In the genomic region with DNA sequence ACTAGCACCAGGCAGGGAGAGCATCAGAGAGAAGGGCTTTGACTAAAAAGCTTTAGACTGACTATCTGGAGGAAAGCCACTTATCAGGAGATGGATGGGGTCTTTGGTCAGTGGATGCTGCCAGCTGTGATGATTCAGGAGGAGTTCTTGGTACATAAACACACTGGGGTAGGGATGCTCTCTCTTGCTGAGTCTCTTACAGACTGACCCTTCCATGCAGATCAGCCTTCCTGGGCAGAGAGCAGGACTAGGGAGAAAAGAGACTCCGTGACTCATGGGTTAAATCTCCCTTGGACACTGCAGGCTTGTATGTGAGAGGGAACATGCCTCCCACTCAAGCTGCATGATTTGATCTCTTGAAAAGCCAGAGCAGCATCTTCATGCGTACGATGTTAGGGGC, we compare ENCODE assay signal across 29 mouse cellular contexts. TPM values are rescaled to one million over a fixed set of nuclear protein-coding genes. Genes with fewer than 3 reads are reported as not detected.
DNase-seq lines count a peak whose midpoint lies in the region; ATAC-seq and TF ChIP-seq lines count a peak whose summit lies in the region.
"Had no signal": no experiment of that assay in that cellular context is flagged by ENCODE, and none has a peak within 500 bp of the region (broad histone marks: within the 10 kb centered on the region; RNA-seq: fewer than 3 reads in every experiment).

No protein-coding gene starts in this region.

- ATAC-seq in liver, embryonic 11.5 days (replicated peaks; ENCODE audit: low FRiP score): no peak
- ATAC-seq in liver, postnatal 0 days: no peak
- peak; percentile 50 for ATAC-seq in intestine, embryonic 16.5 days
- no peak for ATAC-seq in forebrain, embryonic 15.5 days (replicated peaks)
- ATAC-seq: forebrain, embryonic 16.5 days; hindbrain, embryonic 16.5 days had no signal

- TF ChIP-seq CTCF in liver, postnatal 0 days (IDR thresholded peaks at IDR 0.05; ENCODE audit: low read depth): no peak

- H3K27ac ChIP-seq in heart, embryonic 10.5 days: 0 out of 2 replicates have a peak overlapping the region, but pooled peaks have one; percentile 17
- no peak overlapping the region for H3K27ac ChIP-seq in liver, embryonic 11.5 days (ENCODE audit: low read depth, low read length)
- H3K27ac ChIP-seq in liver, postnatal 0 days (ENCODE audit: low read depth): no peak overlapping the region
- H3K27ac ChIP-seq in intestine, embryonic 16.5 days (ENCODE audit: low read length): peak overlapping the region; percentile 39; the same call in 1 of the 2 replicates
- no peak overlapping the region for H3K27ac ChIP-seq in forebrain, embryonic 15.5 days (replicated peaks)
- H3K27ac ChIP-seq: embryonic facial prominence, embryonic 15.5 days; heart, embryonic 15.5 days had no signal

- H3K9ac ChIP-seq in liver, embryonic 11.5 days (ENCODE audit: low read depth, low read length): no peak overlapping the region
- H3K9ac ChIP-seq in liver, postnatal 0 days (replicated peaks): no peak overlapping the region
- H3K9ac ChIP-seq in intestine, embryonic 16.5 days (ENCODE audit: low read depth, low read length): no peak overlapping the region
- H3K9ac ChIP-seq in forebrain, embryonic 15.5 days (replicated peaks): no peak overlapping the region
- H3K9ac ChIP-seq: embryonic facial prominence, embryonic 15.5 days; heart, embryonic 15.5 days had no signal

- no peak overlapping the region for H3K4me3 ChIP-seq in heart, embryonic 10.5 days
- no peak overlapping the region for H3K4me3 ChIP-seq in liver, embryonic 11.5 days (ENCODE audit: low read depth, low read length)
- H3K4me3 ChIP-seq in liver, postnatal 0 days (ENCODE audit: low read depth, low read length): no peak overlapping the region
- H3K4me3 ChIP-seq in intestine, embryonic 16.5 days (ENCODE audit: low read length): no peak overlapping the region
- H3K4me3 ChIP-seq in forebrain, embryonic 15.5 days: no peak overlapping the region
- H3K4me3 ChIP-seq: embryonic facial prominence, embryonic 15.5 days; heart, embryonic 15.5 days had no signal

- 36% methylated on average over 3 of the region's 3 CpGs for WGBS in heart, embryonic 10.5 days
- WGBS in liver, embryonic 11.5 days: 49% methylated on average over 3 of the region's 3 CpGs
- WGBS in liver, postnatal 0 days (ENCODE audit: insufficient replicate concordance): 64% methylated on average over 3 of the region's 3 CpGs
- WGBS in intestine, embryonic 16.5 days: 34% methylated on average over 3 of the region's 3 CpGs
- 66% methylated on average over 3 of the region's 3 CpGs for WGBS in forebrain, embryonic 15.5 days

- intact Hi-C loops in heart, postnatal 36 days (cut with DNase I): no loop called here

- H3K27me3 ChIP-seq in heart, embryonic 10.5 days (ENCODE audit: insufficient read depth, poor library complexity, severe bottlenecking): no peaks in the 10 kb centered on the region
- H3K27me3 ChIP-seq in liver, embryonic 11.5 days (replicated peaks; ENCODE audit: control insufficient read depth, insufficient read depth, low read length): no peaks in the 10 kb centered on the region
- no peaks in the 10 kb centered on the region for H3K27me3 ChIP-seq in liver, postnatal 0 days (ENCODE audit: insufficient read depth, low read length)
- no peaks in the 10 kb centered on the region for H3K27me3 ChIP-seq in intestine, embryonic 16.5 days (replicated peaks; ENCODE audit: control insufficient read depth, insufficient read depth, low read length)
- no peaks in the 10 kb centered on the region for H3K27me3 ChIP-seq in forebrain, embryonic 15.5 days
- H3K27me3 ChIP-seq: embryonic facial prominence, embryonic 15.5 days; heart, embryonic 15.5 days had no signal

- H3K4me2 ChIP-seq in liver, embryonic 11.5 days: no peak overlapping the region
- H3K4me2 ChIP-seq in liver, postnatal 0 days (ENCODE audit: low read depth, low read length): no peak overlapping the region
- H3K4me2 ChIP-seq in intestine, embryonic 16.5 days (ENCODE audit: low read depth, low read length): no peak overlapping the region
- no peak overlapping the region for H3K4me2 ChIP-seq in forebrain, embryonic 15.5 days (replicated peaks)
- H3K4me2 ChIP-seq: embryonic facial prominence, embryonic 15.5 days; heart, embryonic 15.5 days had no signal

- TF ChIP-seq EP300 in liver, postnatal 0 days (IDR thresholded peaks at IDR 0.05; ENCODE audit: low read depth): no peak

- no peak for DNase-seq in heart, embryonic 10.5 days (ENCODE audit: low spot score)
- DNase-seq in heart, postnatal 36 days: no peak
- DNase-seq in liver, embryonic 11.5 days (ENCODE audit: low spot score): peak; percentile 23
- no peak for DNase-seq in liver, postnatal 0 days
- DNase-seq in thymus, adult 18-20 months: no peak
- DNase-seq: adrenal gland, postnatal 10 days; cerebellum, adult 11 months; cerebellum, adult 8-10 months; cerebellum, postnatal 14 days; embryo, embryonic 11 days; gastrocnemius, postnatal 10 days had no signal

- H3K4me1 ChIP-seq in heart, embryonic 10.5 days: peaks cover 27% of the 10 kb centered on the region
- no peaks in the 10 kb centered on the region; the same call in 1 of the 2 replicates for H3K4me1 ChIP-seq in liver, embryonic 11.5 days (replicated peaks; ENCODE audit: control insufficient read depth, insufficient read depth, low read length)
- no peaks in the 10 kb centered on the region for H3K4me1 ChIP-seq in liver, postnatal 0 days (ENCODE audit: insufficient read depth)
- peaks cover 8% of the 10 kb centered on the region for H3K4me1 ChIP-seq in intestine, embryonic 16.5 days (ENCODE audit: control insufficient read depth, insufficient read depth, low read length)
- no peaks in the 10 kb centered on the region for H3K4me1 ChIP-seq in forebrain, embryonic 15.5 days
- H3K4me1 ChIP-seq: embryonic facial prominence, embryonic 15.5 days had no signal

- no peaks in the 10 kb centered on the region for H3K9me3 ChIP-seq in heart, embryonic 10.5 days
- H3K9me3 ChIP-seq in liver, embryonic 11.5 days (ENCODE audit: control insufficient read depth, low read length): no peaks in the 10 kb centered on the region
- H3K9me3 ChIP-seq in liver, postnatal 0 days (ENCODE audit: low read length): no peaks in the 10 kb centered on the region
- no peaks in the 10 kb centered on the region for H3K9me3 ChIP-seq in intestine, embryonic 16.5 days (ENCODE audit: control insufficient read depth, low read length)
- no peaks in the 10 kb centered on the region for H3K9me3 ChIP-seq in forebrain, embryonic 15.5 days
- H3K9me3 ChIP-seq: embryonic facial prominence, embryonic 15.5 days; heart, embryonic 15.5 days had no signal

- no peaks in the 10 kb centered on the region for H3K36me3 ChIP-seq in heart, embryonic 10.5 days
- no peaks in the 10 kb centered on the region for H3K36me3 ChIP-seq in liver, embryonic 11.5 days (ENCODE audit: control insufficient read depth, insufficient read depth, low read length)
- H3K36me3 ChIP-seq in liver, postnatal 0 days (replicated peaks; ENCODE audit: insufficient read depth, low read length): no peaks in the 10 kb centered on the region
- H3K36me3 ChIP-seq in intestine, embryonic 16.5 days (ENCODE audit: control insufficient read depth, insufficient read depth, low read length): no peaks in the 10 kb centered on the region
- H3K36me3 ChIP-seq in forebrain, embryonic 15.5 days: no peaks in the 10 kb centered on the region
- H3K36me3 ChIP-seq: embryonic facial prominence, embryonic 15.5 days; heart, embryonic 15.5 days had no signal

RNA-seq across cellular contexts. Expression of a gene that starts 5.6 kb away (rescaled TPM):
- polyA plus RNA-seq in heart, embryonic 10.5 days (2016; fragmentation: Nextera tagmentation; extraction: Ambion mirVana): not detected in 2 replicates
- not detected for total RNA-seq in heart, postnatal 36 days (2021)
- polyA plus RNA-seq in liver, embryonic 11.5 days (2014; fragmentation: Nextera tagmentation; extraction: Ambion mirVana): not detected in 2 replicates
- not detected in 2 replicates for polyA plus RNA-seq in liver, postnatal 0 days (2015; fragmentation: Nextera tagmentation; extraction: Ambion mirVana)
- not detected in 2 replicates for polyA plus RNA-seq in intestine, embryonic 16.5 days (2015; fragmentation: Nextera tagmentation; extraction: Ambion mirVana)
- polyA plus RNA-seq in forebrain, embryonic 15.5 days (2015; fragmentation: Nextera tagmentation; extraction: Ambion mirVana): not detected in 2 replicates
- total RNA-seq: adrenal gland, postnatal 10 days; adrenal gland, postnatal 4 days; common myeloid progenitor, adult 5-6 weeks; gastrocnemius, postnatal 10 days; heart, adult 8-10 months; heart, postnatal 25 days; MEL had no signal
- polyA plus RNA-seq: brain, embryonic 14.5 days; C2C12; embryonic facial prominence, embryonic 11.5 days; embryonic facial prominence, embryonic 15.5 days; forebrain, embryonic 11.5 days; forebrain, embryonic 16.5 days; frontal cortex, adult 2 months; gonadal fat pad, adult 2 months; heart, embryonic 15.5 days; hindbrain, embryonic 11.5 days; hindbrain, embryonic 16.5 days had no signal

RNA-seq across cellular contexts. Expression of a gene that starts 18.9 kb away (rescaled TPM):
- 66.1 and 102 TPM in 2 replicates for polyA plus RNA-seq in heart, embryonic 10.5 days (2016; fragmentation: Nextera tagmentation; extraction: Ambion mirVana)
- total RNA-seq in heart, postnatal 36 days (2021): 10 to 100 TPM; 75.8 to 81.2 TPM
- 16.2 and 17.0 TPM in 2 replicates for polyA plus RNA-seq in liver, embryonic 11.5 days (2014; fragmentation: Nextera tagmentation; extraction: Ambion mirVana)
- 3.1 and 3.3 TPM in 2 replicates for polyA plus RNA-seq in liver, postnatal 0 days (2015; fragmentation: Nextera tagmentation; extraction: Ambion mirVana)
- 60.4 and 65.1 TPM in 2 replicates for polyA plus RNA-seq in intestine, embryonic 16.5 days (2015; fragmentation: Nextera tagmentation; extraction: Ambion mirVana)
- 18.3 and 19.1 TPM in 2 replicates for polyA plus RNA-seq in forebrain, embryonic 15.5 days (2015; fragmentation: Nextera tagmentation; extraction: Ambion mirVana)
- total RNA-seq: MEL had no signal

Comparison
In these comparisons a context has a peak if more than half of its experiments do, and no peak if none do; other contexts are left out.
1. H3K27ac ChIP-seq: peak in heart, embryonic 10.5 days (single experiment) and intestine, embryonic 16.5 days (single experiment); none in liver, embryonic 11.5 days (single experiment), liver, postnatal 0 days (single experiment) and forebrain, embryonic 15.5 days (single experiment).